Mouse (Mus musculus): ENCODE results near the gene Aldh1a2.
A peak's percentile ranks its signal among the peaks of the same experiment; 100 is the strongest.

Gene Aldh1a2

GRCm38 (mm10) chr9:71216036-71216995 lies 727 bp downstream of the Aldh1a2 start:
- peak; percentile 41 for DNase-seq (ENCODE audit: low spot score)

DNA sequence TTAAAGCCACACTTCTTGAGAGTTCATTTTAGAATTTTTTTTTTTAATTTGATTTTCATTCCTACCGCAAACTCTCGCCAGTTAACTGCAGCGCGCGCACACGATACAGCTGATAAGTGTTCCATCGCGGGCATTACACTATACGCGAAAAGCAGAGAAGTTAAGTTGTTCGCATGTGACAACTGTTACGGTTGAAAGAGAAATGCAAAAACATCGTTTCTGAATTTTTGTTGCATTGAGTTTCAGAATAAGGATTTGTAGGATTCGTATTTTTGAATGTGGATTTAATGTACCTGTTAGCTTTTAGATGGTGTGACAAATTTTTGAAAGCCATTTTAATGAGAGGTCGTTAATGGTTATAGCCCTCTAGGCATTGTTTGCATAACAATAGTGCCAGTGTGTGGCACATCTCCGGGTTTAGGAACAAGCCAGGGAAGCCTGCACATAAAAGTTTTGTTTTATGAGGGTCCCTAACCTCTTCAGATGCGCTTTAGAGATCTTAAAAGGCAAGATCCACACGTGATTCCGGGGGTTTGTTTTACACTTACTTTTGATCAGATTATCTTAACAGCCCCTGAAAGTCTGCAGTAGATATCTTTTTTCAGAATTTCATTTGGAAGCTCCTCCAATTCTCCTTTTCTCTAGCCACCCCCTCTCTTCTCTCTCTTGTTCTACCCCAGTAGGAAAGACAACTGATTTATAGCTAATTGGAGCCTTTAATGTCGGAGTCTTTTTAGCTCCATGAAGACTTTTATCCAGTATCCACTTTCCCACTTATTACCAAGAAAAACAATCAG lies 1.6 kb downstream of the Aldh1a2 start:
- no peak for DNase-seq (ENCODE audit: low spot score)

- DNase-seq (ENCODE audit: low spot score) = no peak
Measured at GRCm38 (mm10) chr9:71217793-71218095, 2.2 kb downstream of the Aldh1a2 start.

DNA sequence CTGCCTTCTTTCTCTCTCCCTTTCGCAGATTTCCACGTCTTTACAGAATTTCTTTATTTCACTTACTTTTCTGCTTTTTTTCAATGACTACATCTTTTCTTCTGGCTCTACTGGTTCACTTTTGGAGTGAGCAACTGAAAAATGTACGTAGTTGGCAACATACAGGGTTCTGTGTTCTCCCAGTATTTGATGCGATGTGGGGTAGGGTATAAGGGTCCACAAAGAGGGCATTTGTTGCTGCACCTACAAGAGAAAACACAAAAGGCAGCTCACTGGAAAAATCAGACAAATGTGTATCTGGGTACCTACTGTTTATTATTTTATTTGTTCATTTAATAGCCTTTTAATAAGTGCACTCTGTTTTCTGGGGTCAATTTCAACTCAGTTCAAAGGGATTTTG lies 3.6 kb downstream of the Aldh1a2 start:
- no peak for DNase-seq (ENCODE audit: low spot score)

DNA sequence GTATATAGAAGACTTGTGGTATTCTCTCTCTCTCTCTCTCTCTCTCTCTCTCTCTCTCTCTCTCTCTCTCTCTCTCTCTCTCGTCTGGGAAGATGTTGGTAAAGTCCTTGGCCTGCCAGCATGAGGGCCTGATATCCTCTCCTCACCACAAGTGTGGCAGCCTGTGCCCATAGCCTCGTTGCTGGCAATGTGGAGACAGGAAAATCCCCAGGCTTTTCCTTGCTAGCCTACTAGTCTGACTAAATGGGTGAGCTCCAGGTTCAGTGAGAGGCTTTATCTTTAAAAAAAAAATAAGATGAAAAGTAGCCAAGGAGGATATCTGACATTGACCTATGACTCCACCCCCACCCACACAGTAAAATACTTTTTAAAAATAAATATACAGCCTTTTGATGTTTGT lies 4.8 kb downstream of the Aldh1a2 start:
- DNase-seq (ENCODE audit: low spot score) = no peak

DNA sequence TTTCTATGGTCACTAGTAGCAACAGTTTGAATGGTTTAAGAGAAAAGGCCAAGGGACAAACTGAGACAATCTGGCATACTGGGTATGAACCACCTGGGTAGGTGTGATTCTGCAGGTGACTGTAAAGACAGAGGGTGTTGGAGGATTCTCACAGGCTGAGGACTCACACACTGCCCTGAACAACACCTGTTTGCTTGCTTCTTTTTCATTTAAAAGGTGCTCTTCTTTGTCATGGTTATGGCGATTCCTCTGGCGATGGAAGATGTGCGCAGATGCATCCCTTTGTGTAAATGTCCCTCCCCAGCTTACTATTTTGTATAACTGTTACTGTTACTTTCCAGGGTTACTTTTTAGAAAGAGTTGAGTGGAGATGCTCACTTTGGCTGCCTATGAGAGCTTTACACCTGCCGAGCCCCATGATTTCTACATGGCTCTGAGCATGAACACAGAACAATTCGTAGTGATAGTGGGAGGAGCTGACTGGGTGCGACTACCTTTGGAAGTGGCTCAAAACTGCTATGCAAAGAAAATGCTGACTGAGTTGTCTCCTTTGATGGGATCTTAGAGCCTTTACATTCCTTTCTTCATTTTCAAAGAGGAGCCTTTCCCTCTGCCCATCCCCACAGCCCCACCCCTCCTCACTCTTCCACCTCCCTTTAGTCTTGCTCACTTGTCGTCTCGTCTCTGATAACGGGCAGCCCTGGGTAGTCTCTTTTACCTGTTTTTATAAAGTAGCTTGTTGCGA lies 11.8 kb downstream of the Aldh1a2 start:
- DNase-seq (ENCODE audit: low spot score) = no peak

DNA sequence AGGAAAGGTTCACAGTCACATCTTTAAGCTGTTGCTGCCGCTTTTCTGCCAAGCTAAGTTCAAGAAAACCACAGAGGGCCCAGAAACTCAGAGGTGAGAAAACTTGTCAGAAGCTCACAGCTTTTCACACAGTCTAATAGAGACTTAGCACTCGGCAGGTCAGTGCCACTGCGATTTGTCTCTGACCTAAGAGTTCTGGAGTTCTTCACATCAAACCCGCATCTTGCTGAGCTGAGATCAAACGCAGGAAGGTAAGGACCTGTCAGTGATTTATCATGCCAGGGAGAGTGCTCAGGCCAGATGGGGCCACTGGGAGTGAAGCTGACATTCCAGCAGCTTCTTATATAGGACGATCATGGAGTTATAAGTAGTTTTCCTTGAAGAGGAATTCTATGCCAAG lies 14.4 kb downstream of the Aldh1a2 start:
- no peak for DNase-seq (ENCODE audit: low spot score)

DNA sequence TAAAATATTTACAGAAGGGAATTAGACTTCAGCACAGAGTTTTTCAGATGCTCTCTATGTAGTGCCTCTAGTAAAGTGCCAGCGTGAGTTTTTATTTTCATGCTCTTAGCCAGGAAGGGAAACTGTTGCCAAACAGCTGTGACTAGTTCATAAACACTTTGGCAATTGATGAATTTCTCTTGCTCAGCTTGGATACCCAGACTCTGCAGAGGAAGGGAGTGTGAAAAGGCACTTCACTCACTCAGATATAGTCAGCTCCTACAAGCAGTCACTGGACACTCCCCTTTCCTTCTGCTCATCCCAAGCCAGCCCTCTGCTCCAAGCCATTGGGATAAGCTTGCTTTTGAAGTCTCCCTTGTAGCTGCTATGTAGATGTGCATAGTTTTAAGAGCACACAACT lies 21.0 kb downstream of the Aldh1a2 start:
- DNase-seq (ENCODE audit: low spot score) = no peak

DNA sequence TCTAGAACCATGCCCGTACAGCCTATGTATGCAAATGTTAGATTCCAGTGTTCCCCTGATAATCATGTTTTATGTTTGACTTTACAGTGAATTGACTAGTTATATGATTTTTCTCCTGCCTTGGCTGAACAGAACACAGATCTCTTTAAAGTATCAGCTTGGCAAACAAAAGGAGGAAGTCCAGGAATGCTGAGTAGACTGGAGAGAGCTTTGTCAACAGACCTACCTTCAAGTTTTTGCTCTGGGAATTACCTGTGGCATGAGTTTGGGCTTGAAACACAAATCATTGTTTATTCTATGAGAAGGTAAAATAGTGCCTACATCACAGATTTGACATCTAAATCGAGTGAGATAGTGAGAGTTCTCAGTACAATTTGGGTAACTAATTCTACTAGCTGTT lies 24.3 kb downstream of the Aldh1a2 start:
- no peak for DNase-seq (ENCODE audit: low spot score)

- no peak for DNase-seq (ENCODE audit: low spot score)
Measured at GRCm38 (mm10) chr9:71241515-71242411, 26.2 kb downstream of the Aldh1a2 start.

GRCm38 (mm10) chr9:71242412-71242781 lies 26.8 kb downstream of the Aldh1a2 start:
- DNase-seq (ENCODE audit: low spot score) = no peak

- no peak for DNase-seq (ENCODE audit: low spot score)
Measured at GRCm38 (mm10) chr9:71254380-71254779, 38.8 kb downstream of the Aldh1a2 start.

DNA sequence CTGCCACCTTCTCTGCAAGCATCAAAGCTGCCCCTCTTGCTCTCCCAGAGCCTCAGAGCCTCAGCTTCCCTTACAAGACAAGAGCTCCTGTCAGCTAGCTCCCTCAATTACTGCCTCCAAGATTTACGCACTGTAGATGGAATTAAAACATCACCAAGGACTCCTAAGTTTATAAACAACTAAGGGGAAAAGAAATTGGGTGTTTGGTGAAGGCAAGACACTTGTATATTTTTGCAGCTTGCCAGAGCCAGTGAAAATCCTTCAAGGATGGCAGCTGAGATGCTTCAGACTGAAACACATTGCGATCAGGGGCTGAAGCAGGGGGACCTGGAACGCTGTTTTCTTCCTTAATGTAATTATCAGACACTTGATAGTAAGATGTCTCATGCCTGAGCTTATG lies 47.1 kb downstream of the Aldh1a2 start:
- DNase-seq (ENCODE audit: low spot score) = no peak

- DNase-seq (ENCODE audit: low spot score) = no peak
Measured at GRCm38 (mm10) chr9:71269711-71270110, 54.1 kb downstream of the Aldh1a2 start.

DNA sequence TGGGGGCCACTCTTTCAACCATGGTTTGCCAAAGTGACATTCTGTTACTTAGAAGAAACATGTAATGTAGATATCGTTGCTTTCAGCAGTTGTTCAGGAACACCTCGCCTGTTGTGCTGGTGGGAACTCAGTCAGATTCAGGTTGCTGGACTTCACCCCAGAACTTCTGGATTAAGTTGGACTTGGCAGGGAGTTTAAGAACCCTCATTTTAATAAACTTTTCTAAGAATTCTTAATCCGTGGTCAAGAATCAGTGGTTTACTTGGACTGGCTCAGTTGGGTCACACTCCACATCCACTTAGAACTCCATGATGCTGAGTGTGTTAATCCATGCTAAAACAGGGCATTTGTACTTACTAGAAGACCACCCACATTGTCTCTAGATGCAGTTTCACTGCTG lies 54.6 kb downstream of the Aldh1a2 start:
- DNase-seq (ENCODE audit: low spot score) = no peak

DNA sequence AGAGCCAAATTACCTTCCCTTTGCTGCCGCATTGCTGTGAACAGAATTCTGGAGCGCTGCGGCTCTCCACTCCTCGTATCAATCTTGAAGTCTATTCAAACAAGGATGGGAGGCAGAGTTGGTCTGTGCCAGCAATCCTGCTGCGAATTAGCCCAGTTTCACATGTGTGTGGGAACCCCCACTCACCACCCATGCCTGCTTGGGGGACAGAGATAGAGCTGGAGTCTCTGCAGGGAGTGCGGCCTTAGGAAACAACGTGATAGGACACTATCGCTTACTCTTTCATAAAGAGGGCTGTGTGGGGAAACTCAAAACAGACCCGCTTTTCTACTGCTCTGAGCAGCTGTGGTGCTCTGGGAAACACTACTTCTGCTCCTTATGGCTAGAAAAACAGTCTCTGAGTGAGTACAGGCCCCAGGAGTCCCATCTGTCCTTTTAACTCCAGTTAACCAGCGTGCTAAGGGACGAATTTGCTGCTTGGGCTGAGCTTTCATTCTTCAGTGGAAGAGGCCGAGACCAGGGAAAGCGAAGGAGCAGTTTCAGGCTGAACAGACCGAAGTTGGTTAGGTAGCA lies 60.6 kb downstream of the Aldh1a2 start:
- DNase-seq (ENCODE audit: low spot score) = no peak

DNA sequence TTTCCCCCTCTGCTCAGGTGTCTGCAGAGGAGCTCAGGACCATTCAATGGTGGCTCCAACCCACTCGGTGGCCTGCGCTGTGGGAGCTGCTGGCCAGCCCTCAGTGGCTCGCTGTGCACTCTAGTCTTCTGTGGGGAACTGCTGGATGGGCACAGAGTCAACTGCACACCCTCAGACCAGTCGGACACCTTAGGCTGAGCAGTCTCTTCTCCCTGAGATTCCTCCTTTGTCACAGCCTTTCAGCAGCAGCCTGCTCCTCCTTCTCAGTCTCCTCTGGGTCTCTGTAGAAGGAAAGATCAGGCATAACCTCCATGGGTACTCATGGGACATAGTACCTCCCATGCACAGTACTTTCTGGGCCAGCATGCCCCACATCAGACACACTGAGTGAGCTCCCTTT lies 63.2 kb downstream of the Aldh1a2 start:
- no peak for DNase-seq (ENCODE audit: low spot score)

- no peak for DNase-seq (ENCODE audit: low spot score)
Measured at GRCm38 (mm10) chr9:71283156-71283555, 67.6 kb downstream of the Aldh1a2 start.

DNA sequence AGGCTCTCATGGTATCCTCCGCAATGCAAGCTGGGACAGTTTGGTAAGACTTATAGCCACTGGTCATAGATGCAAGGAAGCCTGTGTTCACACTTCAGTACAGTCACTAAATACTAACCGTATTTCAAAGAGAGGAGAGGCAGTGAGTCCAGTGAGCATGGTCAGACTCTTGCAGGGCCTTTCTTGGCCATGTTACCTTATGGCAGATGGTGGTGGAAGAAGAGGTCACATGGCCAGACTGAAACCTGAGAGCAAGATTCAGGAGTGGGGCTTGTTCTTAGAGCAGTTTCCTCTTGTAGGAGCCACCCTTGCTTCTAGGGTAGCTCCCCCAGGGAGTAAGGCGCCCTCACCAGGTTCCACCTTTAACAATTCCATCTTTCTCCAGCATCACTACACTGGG lies 69.6 kb downstream of the Aldh1a2 start:
- no peak for DNase-seq (ENCODE audit: low spot score)

DNA sequence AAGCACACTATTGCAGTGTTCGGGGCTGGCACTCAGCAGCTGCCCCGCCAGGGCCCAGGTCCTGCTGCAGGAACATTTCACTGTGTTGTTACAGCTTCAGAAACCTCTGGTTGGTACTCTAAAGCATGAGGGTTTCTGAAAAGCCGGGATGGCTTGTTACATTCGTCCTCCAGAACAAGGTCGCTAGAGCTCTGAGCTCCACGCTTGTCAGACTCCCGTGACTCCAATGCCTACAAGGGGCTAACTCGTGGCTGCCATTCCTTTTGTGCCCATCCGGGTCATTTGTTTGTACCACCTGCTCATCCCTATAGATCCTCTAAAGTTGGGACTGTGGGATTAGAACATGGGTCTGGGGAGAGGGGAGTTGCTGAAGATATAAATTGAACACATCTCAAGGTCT lies 70.8 kb downstream of the Aldh1a2 start:
- no peak for DNase-seq (ENCODE audit: low spot score)

DNA sequence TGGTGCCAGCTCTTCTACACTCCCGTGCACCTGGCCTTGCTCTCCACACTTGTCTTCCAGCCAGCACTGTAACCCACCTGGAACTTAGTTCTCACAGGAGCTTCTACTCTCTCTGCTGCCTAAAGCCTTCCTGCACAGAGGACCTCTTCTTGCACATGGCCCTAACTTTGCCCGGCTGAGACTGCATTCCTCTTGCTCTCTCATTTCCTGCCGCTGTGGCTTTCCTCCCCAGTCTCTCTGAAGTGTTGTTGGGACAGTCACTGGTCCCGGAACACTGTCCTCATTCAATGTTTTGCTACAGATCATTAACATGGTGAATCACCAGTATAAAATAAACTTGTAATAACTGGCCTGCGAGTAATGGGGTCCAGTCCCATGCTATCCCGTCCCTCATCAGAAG lies 73.1 kb downstream of the Aldh1a2 start:
- no peak for DNase-seq (ENCODE audit: low spot score)

Data from ovary, postnatal 10 days (tissue).